Mouse (Mus musculus) regulatory T cell (primary cell): ENCODE measurements at regions not wholly inside any gene's neighbourhood (a gene's known extent, or its start where the extent isn't known, plus 50 kb on each side); places are given as distances from the start of the nearest gene placed in this dataset.

Source experiments
- in situ Hi-C: fragments of 300-600 bp; cut with MboI, MseI; formaldehyde crosslinking; loops from one replicate; pipeline ENCODE4 v1.15.1; 2025; ENCODE audit warnings: high pct_unique_total_duplicates

GRCm38 (mm10) chr12:25203371-25204067 lies 106.6 kb upstream of the Id2 start:
- in situ Hi-C loops: no loop called here

- in situ Hi-C loops: no loop called here
Observed at GRCm38 (mm10) chr12:25200161-25200560, 103.2 kb upstream of the Id2 start.

GRCm38 (mm10) chr12:25197757-25198156 lies 100.8 kb upstream of the Id2 start:
- in situ Hi-C loops: loop anchor here (25.0 kb wide), 1 partner anchor 865 kb away; no protein-coding TSS in a partner anchor

GRCm38 (mm10) chr12:25196022-25196421 lies 99.1 kb upstream of the Id2 start:
- in situ Hi-C loops: loop anchor here (25.0 kb wide), 1 partner anchor 866 kb away; no protein-coding TSS in a partner anchor

GRCm38 (mm10) chr12:25192216-25192615 lies 95.3 kb upstream of the Id2 start:
- in situ Hi-C loops: loop anchor here (5.0 to 25.0 kb wide), 4 partner anchors 45 to 870 kb away; no protein-coding TSS in a partner anchor

- in situ Hi-C loops: loop anchor here (5.0 to 25.0 kb wide), 4 partner anchors 47 to 872 kb away; no protein-coding TSS in a partner anchor
Observed at GRCm38 (mm10) chr12:25190360-25190759, 93.4 kb upstream of the Id2 start.

GRCm38 (mm10) chr12:25189174-25189761 lies 92.3 kb upstream of the Id2 start:
- in situ Hi-C loops: loop anchor here (5.0 to 25.0 kb wide), 2 partner anchors 97 to 873 kb away; no protein-coding TSS in a partner anchor

GRCm38 (mm10) chr12:25188556-25188955 lies 91.6 kb upstream of the Id2 start:
- in situ Hi-C loops: loop anchor here (5.0 to 25.0 kb wide), 2 partner anchors 96 to 874 kb away; no protein-coding TSS in a partner anchor

GRCm38 (mm10) chr12:25187216-25187615 lies 90.3 kb upstream of the Id2 start:
- in situ Hi-C loops: loop anchor here (5.0 to 25.0 kb wide), 2 partner anchors 95 to 875 kb away; no protein-coding TSS in a partner anchor

- in situ Hi-C loops: loop anchor here (25.0 kb wide), 1 partner anchor 880 kb away; no protein-coding TSS in a partner anchor
Observed at GRCm38 (mm10) chr12:25182680-25183079, 85.7 kb upstream of the Id2 start.

GRCm38 (mm10) chr12:25181317-25181716 lies 84.4 kb upstream of the Id2 start:
- in situ Hi-C loops: loop anchor here (25.0 kb wide), 1 partner anchor 881 kb away; no protein-coding TSS in a partner anchor

GRCm38 (mm10) chr12:25180861-25181260 lies 83.9 kb upstream of the Id2 start:
- in situ Hi-C loops: loop anchor here (25.0 kb wide), 1 partner anchor 881 kb away; no protein-coding TSS in a partner anchor

- in situ Hi-C loops: loop anchor here (25.0 kb wide), 1 partner anchor 882 kb away; no protein-coding TSS in a partner anchor
Observed at GRCm38 (mm10) chr12:25180289-25180688, 83.3 kb upstream of the Id2 start.

GRCm38 (mm10) chr12:25178491-25179115 lies 81.7 kb upstream of the Id2 start:
- in situ Hi-C loops: loop anchor here (25.0 kb wide), 1 partner anchor 884 kb away; no protein-coding TSS in a partner anchor

- in situ Hi-C loops: loop anchor here (25.0 kb wide), 1 partner anchor 884 kb away; no protein-coding TSS in a partner anchor
Observed at GRCm38 (mm10) chr12:25177827-25178226, 80.9 kb upstream of the Id2 start.

GRCm38 (mm10) chr12:25176565-25176964 lies 79.6 kb upstream of the Id2 start:
- in situ Hi-C loops: loop anchor here (25.0 kb wide), 1 partner anchor 886 kb away; no protein-coding TSS in a partner anchor

GRCm38 (mm10) chr12:25173064-25173463 lies 76.1 kb upstream of the Id2 start:
- in situ Hi-C loops: no loop called here

GRCm38 (mm10) chr12:25172450-25172849 lies 75.5 kb upstream of the Id2 start:
- in situ Hi-C loops: no loop called here

- in situ Hi-C loops: no loop called here
Observed at GRCm38 (mm10) chr12:25169611-25170010, 72.7 kb upstream of the Id2 start.

- in situ Hi-C loops: no loop called here
Observed at GRCm38 (mm10) chr12:25168213-25168545, 71.2 kb upstream of the Id2 start.

- in situ Hi-C loops: no loop called here
Observed at GRCm38 (mm10) chr12:25167504-25168212, 70.7 kb upstream of the Id2 start.
